Mouse (Mus musculus): Measurements from ENCODE around the gene Ccdc65. TPM values are rescaled to one million over a fixed set of nuclear protein-coding genes. Genes with fewer than 3 reads are reported as not detected.

The Ccdc65 gene
- polyA plus RNA-seq (2015; fragmentation: Nextera tagmentation; extraction: Ambion mirVana) = 2.6 and 3.2 TPM in 2 replicates

DNA sequence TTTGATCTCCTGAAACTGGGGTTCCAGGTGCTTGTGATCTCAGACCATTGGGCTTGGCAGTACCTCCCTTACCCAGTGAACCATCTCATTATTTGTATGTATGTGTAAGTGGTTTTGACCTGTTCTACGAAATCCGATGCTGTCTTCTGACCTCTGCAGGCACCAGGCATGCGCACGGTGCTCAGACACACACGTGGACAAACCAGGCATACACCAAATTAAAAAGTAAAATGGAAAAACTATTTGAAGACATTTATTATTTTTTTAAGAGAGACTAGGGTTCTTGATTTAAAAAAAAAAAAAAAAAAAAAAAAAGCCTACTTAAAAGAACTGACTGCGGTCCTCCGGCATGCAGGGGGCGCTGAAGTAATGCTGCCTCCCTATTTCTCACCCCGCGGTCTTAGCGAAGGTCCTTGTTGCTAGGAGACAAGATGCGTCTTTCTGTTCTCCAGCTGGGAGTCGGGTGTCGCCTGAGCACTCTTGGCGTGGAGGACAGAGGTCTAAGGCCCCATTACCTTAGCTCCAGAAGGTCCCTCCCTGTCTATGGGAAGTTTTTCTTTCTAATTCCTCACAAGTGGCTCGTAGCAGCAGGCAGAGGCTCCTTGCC is at the start of gene Ccdc65:
Ccdc65 (plus strand) TSS at position 442 of the 607 bp plus-strand sequence.
- peak; percentile 62 for ATAC-seq
- Histone ChIP-seq H3K4me3 (replicated peaks) (peak within 1 kb of the TSS; percentile 38), H3K27ac (no peak within 1 kb of the TSS), H3K36me3 (no peaks in the 10 kb centered on the region), H3K4me1 (replicated peaks) (peaks cover 5% of the 10 kb centered on the region), H3K9ac (replicated peaks) (peak within 1 kb of the TSS; percentile 54), H3K27me3 (peaks cover 21% of the 10 kb centered on the region), H3K9me3 (no peaks in the 10 kb centered on the region), H3K4me2 (replicated peaks) (peak within 1 kb of the TSS; percentile 59)
- 19% methylated on average over 16 of the region's 16 CpGs for WGBS

GRCm38 (mm10) chr15:98662198-98662566 is 45.8 kb upstream of the Ccdc65 start:
- under 1% methylated on average over 14 of the region's 14 CpGs for WGBS
- ATAC-seq = no peak
- H3K9ac ChIP-seq (replicated peaks) = peak overlapping the region; percentile 89
- no peaks in the 10 kb centered on the region for H3K27me3 ChIP-seq
- no peaks in the 10 kb centered on the region for H3K9me3 ChIP-seq
- peak overlapping the region; percentile 84 for H3K4me3 ChIP-seq (replicated peaks)
- H3K4me1 ChIP-seq (replicated peaks) = peaks cover 16% of the 10 kb centered on the region
- H3K36me3 ChIP-seq = peaks cover 21% of the 10 kb centered on the region
- peak overlapping the region; percentile 78 for H3K4me2 ChIP-seq (replicated peaks)
- peak overlapping the region; percentile 88 for H3K27ac ChIP-seq

- Histone ChIP-seq H3K36me3 (peaks cover 14% of the 10 kb centered on the region), H3K27me3 (no peaks in the 10 kb centered on the region), H3K9ac (replicated peaks) (peak within 1 kb of the TSS; percentile 89), H3K9me3 (no peaks in the 10 kb centered on the region), H3K4me3 (replicated peaks) (peak within 1 kb of the TSS; percentile 84), H3K4me2 (replicated peaks) (peak within 1 kb of the TSS; percentile 78), H3K4me1 (replicated peaks) (peaks cover 16% of the 10 kb centered on the region), H3K27ac (peak within 1 kb of the TSS; percentile 88)
- ATAC-seq = peak; percentile 98
- WGBS = 3% methylated on average over 48 of the region's 48 CpGs
Measured at GRCm38 (mm10) chr15:98662567-98663545, 45.2 kb upstream of the Ccdc65 start, which contains the start of gene Ddx23. Gene Ddx23, minus strand, starts transcription at chr15:98662894.

GRCm38 (mm10) chr15:98664042-98664907 is 43.7 kb upstream of the Ccdc65 start:
- 84% methylated on average over 11 of the region's 11 CpGs for WGBS

GRCm38 (mm10) chr15:98672592-98672991 is 35.4 kb upstream of the Ccdc65 start:
- H3K9ac ChIP-seq (replicated peaks) = no peak overlapping the region
- H3K27ac ChIP-seq = no peak overlapping the region
- H3K9me3 ChIP-seq = no peaks in the 10 kb centered on the region
- 0 out of 2 replicates have a peak, but pooled peaks cover 4% of the 10 kb centered on the region for H3K27me3 ChIP-seq
- no peak overlapping the region for H3K4me3 ChIP-seq (replicated peaks)
- H3K36me3 ChIP-seq = peaks cover 10% of the 10 kb centered on the region
- H3K4me1 ChIP-seq (replicated peaks) = peaks cover 40% of the 10 kb centered on the region
- no peak overlapping the region for H3K4me2 ChIP-seq (replicated peaks)
- 90% methylated on average over 4 of the region's 4 CpGs for WGBS
- no peak for ATAC-seq

More at GRCm38 (mm10) chr15:98664042-98664907, 43.7 kb upstream of the Ccdc65 start:
- H3K4me3 ChIP-seq (replicated peaks) = no peak overlapping the region
- H3K4me2 ChIP-seq (replicated peaks) = no peak overlapping the region
- no peak overlapping the region for H3K27ac ChIP-seq
- no peak overlapping the region for H3K9ac ChIP-seq (replicated peaks)
- H3K36me3 ChIP-seq = no peaks in the 10 kb centered on the region
- H3K27me3 ChIP-seq = no peaks in the 10 kb centered on the region
- no peaks in the 10 kb centered on the region for H3K9me3 ChIP-seq
- no peak for ATAC-seq
- H3K4me1 ChIP-seq (replicated peaks) = peaks cover 16% of the 10 kb centered on the region

GRCm38 (mm10) chr15:98673732-98674131 is 34.3 kb upstream of the Ccdc65 start:
- peaks cover 46% of the 10 kb centered on the region for H3K4me1 ChIP-seq (replicated peaks)
- peak overlapping the region; percentile 71 for H3K9ac ChIP-seq (replicated peaks)
- H3K4me2 ChIP-seq (replicated peaks) = peak overlapping the region; percentile 98
- no peak overlapping the region for H3K4me3 ChIP-seq (replicated peaks)
- 0 out of 2 replicates have a peak, but pooled peaks cover 8% of the 10 kb centered on the region for H3K27me3 ChIP-seq
- peak overlapping the region; percentile 75 for H3K27ac ChIP-seq
- no peaks in the 10 kb centered on the region for H3K9me3 ChIP-seq
- no peak for ATAC-seq
- 86% methylated on average over 7 of the region's 7 CpGs for WGBS
- H3K36me3 ChIP-seq = peaks cover 10% of the 10 kb centered on the region

DNA sequence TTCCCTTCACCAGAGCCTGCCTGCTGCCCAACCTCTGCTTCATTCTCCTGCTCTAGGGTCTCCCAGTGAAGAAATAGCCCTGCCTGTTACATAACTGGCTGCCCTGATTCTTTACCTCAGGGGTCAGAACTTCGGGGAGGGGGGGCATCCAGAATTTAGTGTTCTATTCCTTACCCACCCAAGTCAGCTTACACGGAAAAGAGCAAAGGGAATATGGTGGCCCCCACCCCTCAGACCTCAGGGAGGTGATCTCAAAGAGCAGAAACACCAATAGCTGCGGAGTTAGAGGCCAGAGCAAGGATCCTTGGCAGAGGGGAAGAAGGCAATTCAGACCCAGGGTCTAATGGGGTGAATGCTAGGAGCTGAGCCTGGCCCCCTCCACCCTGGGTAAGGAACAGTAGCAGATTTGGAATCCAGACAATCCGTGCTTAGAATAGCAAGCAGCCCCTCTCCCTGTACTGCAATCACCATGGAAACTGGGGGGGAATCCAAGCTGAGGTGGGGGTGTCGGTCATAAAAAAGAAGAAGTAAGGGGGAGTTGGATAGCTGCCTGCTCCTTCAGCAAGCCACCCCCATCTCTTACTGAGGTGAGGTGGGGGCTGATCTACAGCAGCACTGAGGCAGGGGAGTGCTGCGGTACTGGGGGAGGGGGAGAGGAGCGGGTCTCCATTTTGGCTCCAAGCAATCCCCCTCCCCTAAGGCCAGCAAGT is 33.6 kb upstream of the Ccdc65 start:
- 0 out of 2 replicates have a peak, but pooled peaks cover 9% of the 10 kb centered on the region for H3K27me3 ChIP-seq
- WGBS = 14% methylated on average over 7 of the region's 7 CpGs
- peak; percentile 55 for ATAC-seq
- H3K27ac ChIP-seq = peak overlapping the region; percentile 75
- H3K4me2 ChIP-seq (replicated peaks) = peak overlapping the region; percentile 98
- peak overlapping the region; percentile 71 for H3K9ac ChIP-seq (replicated peaks)
- peaks cover 10% of the 10 kb centered on the region for H3K36me3 ChIP-seq
- H3K4me3 ChIP-seq (replicated peaks) = peak overlapping the region; percentile 54
- no peaks in the 10 kb centered on the region for H3K9me3 ChIP-seq
- peaks cover 46% of the 10 kb centered on the region for H3K4me1 ChIP-seq (replicated peaks)

DNA sequence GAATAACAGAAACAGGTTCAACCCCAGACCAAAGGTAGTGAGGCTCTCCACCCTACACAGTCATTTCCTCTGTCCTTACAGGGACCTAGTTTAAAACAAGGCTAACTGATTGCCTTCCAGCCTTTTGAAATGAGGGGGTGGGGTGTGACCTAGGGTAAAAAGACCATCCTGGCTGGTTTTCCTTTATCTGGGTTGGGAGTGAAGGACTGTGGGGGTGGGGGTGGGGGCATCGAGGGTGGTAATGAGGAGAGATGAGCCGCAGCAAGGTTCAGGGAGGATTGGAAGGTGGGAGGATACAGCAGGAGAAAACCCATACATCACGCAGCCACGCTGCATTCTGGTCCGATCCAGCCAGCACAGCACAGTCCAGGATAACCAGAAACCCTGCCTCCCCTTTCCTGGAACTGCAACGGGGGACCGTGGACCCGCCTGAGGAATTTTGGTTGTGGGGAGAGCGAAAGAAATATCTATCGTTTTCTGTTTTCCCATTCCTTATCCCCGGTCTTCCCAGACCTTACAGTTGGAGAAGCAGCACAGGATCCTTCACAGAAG is 32.9 kb upstream of the Ccdc65 start:
- Histone ChIP-seq H3K27ac (peak overlapping the region; percentile 75), H3K4me1 (replicated peaks) (peaks cover 46% of the 10 kb centered on the region), H3K4me3 (replicated peaks) (peak overlapping the region; percentile 54), H3K27me3 (0 out of 2 replicates have a peak, but pooled peaks cover 9% of the 10 kb centered on the region), H3K9ac (replicated peaks) (peak overlapping the region; percentile 71), H3K4me2 (replicated peaks) (peak overlapping the region; percentile 98), H3K9me3 (no peaks in the 10 kb centered on the region), H3K36me3 (peaks cover 6% of the 10 kb centered on the region)
- 16% methylated on average over 11 of the region's 11 CpGs for WGBS
- peak; percentile 12; the same call in 1 of the 2 replicates for ATAC-seq

- 5% methylated on average over 14 of the region's 14 CpGs for WGBS
- H3K27ac ChIP-seq = peak overlapping the region; percentile 75
Measured at GRCm38 (mm10) chr15:98675634-98676250, 32.3 kb upstream of the Ccdc65 start.

DNA sequence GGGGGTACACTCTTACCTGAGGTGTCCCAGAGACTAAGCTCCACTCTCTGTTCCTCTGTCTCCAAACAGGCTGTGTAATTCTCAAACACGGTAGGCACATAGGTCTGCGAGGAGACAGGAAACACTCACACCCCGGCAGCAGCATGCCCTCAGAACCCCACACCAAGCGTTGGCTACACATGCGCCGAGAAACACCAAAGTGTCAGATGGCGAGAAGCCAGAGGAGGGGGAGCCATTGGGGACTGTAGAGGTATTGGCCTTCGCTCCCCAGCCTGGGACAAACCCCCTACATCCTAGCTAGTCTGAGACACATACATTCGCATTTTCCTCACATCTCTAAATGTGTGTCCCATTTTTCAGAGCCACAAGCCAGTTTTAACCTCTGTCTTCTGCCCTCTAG is 31.5 kb upstream of the Ccdc65 start:
- Histone ChIP-seq H3K4me1 (replicated peaks) (peaks cover 46% of the 10 kb centered on the region), H3K9me3 (no peaks in the 10 kb centered on the region), H3K27ac (no peak overlapping the region), H3K4me2 (replicated peaks) (peak overlapping the region; percentile 98), H3K9ac (replicated peaks) (peak overlapping the region; percentile 71), H3K4me3 (replicated peaks) (peak overlapping the region; percentile 54), H3K36me3 (no peaks in the 10 kb centered on the region), H3K27me3 (0 out of 2 replicates have a peak, but pooled peaks cover 9% of the 10 kb centered on the region)
- no peak for ATAC-seq
- WGBS = under 1% methylated on average over 9 of the region's 9 CpGs

More at GRCm38 (mm10) chr15:98675634-98676250, 32.3 kb upstream of the Ccdc65 start:
- no peak for ATAC-seq
- Histone ChIP-seq H3K4me3 (replicated peaks) (peak overlapping the region; percentile 54), H3K27me3 (0 out of 2 replicates have a peak, but pooled peaks cover 9% of the 10 kb centered on the region), H3K9ac (replicated peaks) (peak overlapping the region; percentile 71), H3K36me3 (no peaks in the 10 kb centered on the region), H3K9me3 (no peaks in the 10 kb centered on the region), H3K4me1 (replicated peaks) (peaks cover 46% of the 10 kb centered on the region), H3K4me2 (replicated peaks) (peak overlapping the region; percentile 98)

Measured in midbrain, embryonic 13.5 days (tissue).